Mouse (Mus musculus) cerebellum, adult 11 months (tissue): ENCODE measurements around the gene Gys2.

Experiments used
- DNase-seq: peaks from one replicate; pipeline ENCODE4 v3.0.0; 2022

Gys2 gene

GRCm38 (mm10) chr6:142455314-142455996 lies 17.5 kb downstream of the Gys2 start:
- no peak for DNase-seq

DNA sequence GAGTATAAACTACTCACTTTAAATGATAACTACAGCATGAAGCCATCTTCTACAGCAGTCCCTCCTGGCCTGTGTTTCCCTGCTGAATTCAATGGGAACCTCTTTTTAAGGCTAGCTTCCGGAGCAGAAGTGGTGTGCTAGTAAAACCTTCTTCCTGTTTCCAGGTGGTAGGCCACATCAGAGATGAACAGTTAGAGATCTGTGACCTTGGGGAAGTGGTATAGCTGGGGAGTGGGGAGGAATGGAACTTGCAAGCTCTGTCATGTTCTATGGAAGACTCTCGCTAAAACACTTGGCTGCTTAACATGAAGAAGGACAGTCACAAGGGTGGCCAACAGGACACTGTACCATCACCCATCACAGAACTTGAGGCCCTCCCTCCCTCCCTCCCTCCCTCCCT lies 19.6 kb downstream of the Gys2 start:
- no peak for DNase-seq

DNA sequence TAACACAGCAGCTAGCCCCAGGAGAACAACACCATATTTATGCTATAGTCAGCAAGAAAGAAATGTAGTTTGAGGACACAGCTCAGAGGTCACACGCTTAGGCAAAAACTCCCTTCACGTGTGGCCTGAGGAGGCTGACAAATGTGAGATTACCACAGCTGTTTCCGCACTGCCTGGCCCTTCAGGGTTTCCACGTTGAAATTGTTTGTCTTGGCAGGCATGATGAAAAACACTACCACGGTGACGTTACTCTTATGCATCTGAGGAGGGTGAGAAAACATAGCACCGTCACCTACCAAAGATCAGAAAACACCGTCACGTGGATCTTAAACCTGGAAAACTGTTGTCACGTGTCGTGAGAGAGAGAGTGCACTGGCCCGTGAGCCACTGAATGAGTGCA lies 21.5 kb downstream of the Gys2 start:
- DNase-seq, result no peak

DNA sequence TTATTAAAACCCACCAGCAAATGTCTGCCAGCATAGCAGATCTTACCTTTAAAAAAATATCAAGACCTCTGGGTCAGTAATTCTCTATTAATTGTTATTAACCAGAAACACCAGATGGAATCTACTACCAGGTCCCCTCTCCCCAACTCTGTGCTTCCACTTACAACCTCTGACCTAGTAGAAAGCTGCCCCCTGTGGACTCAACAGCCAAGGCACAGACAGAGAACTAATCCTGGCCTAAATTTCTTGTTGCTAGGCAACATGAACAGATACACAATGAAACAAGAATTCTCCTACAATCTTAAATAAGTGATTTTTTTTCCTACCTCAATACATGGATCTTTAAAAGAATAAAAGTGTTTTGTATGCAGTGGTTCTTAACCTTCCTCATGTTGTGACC lies 43.8 kb downstream of the Gys2 start:
- DNase-seq, result no peak

DNA sequence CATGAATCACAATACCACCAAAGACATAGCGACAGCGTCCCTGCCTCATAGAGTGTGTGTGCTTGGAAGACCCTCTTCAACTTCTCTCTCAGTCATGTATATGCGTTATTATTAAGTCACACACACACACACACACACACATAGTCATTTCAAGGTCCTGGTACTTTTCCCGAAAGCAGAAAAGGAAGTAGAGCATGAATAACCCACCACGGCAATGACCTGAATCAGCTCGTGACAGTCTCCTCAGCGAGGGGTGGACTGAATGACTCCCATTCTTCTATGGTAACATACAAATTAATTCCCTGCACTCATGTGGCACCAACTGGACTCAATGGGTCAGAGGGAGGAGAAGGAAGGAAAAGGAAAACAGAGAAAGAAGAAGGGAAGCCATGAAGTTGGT lies 47.9 kb downstream of the Gys2 start:
- DNase-seq, result no peak

DNA sequence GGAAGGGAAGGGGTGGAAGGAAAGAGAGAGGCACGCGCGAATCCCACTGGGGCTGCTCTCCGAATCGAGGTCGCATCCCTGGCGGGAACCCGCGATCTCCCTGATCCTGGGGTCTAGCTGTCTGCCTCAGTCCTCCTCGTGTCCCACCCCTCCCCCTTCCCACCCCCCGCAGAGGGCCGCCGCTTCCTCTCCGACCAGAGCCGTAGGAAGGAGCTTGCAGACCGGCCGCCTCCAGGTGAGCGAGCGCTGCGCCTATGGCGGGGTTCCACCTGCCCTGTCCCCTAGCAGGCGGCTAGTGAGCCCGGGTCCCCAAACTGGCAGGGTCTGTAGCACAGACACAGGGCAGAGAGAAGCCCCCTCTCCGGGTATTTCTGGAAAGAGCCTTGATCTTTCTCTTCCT lies 58.3 kb downstream of the Gys2 start:
- DNase-seq, result no peak

GRCm38 (mm10) chr6:142413845-142414244 lies 59.1 kb downstream of the Gys2 start:
- DNase-seq, result no peak

- no peak for DNase-seq
Measured at GRCm38 (mm10) chr6:142412906-142413491, 59.9 kb downstream of the Gys2 start, which contains the start of gene Spx. TSS of gene Spx (plus strand) at chr6:142413441.

DNA sequence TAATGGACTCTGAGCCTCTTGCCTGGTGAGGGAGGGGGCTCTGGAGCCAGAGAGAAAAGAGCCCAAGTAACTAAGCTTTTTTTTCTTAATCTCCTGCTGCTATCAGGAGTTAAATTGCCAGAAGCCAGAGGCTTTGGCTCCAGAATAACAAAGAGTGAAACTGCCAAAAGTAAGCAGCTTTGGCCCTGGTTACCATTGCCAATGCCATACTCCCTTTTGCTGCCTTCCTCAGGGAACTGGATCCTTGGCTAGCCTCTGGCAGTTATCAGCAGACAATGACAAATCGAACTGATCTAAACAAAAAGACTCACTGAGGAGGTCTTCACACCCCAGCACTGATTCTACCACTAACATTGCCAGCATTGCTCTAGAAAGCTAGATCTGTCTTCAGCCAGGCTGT lies 61.8 kb downstream of the Gys2 start:
- no peak for DNase-seq

- no peak for DNase-seq
Measured at GRCm38 (mm10) chr6:142395756-142396155, 77.2 kb downstream of the Gys2 start.

DNA sequence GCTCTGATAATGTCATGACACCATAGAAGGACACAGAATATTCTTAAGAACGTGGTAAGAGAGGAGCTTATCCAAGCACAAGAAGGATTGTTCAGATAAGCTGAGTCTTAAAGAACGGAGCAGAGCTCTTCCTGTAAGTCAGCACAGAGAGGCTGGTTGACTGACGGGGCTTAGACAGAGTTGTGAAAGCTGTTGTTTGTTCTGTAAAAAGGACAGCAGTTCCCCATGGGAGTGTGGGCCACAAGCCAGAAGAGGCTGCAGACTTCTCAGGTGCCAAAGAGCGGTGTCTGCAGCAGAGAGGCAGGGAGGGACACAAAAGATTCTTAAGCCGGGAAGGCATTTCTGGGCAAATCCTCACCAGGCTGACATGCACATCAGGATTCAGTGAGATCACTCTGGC lies 78.2 kb downstream of the Gys2 start:
- no peak for DNase-seq

DNA sequence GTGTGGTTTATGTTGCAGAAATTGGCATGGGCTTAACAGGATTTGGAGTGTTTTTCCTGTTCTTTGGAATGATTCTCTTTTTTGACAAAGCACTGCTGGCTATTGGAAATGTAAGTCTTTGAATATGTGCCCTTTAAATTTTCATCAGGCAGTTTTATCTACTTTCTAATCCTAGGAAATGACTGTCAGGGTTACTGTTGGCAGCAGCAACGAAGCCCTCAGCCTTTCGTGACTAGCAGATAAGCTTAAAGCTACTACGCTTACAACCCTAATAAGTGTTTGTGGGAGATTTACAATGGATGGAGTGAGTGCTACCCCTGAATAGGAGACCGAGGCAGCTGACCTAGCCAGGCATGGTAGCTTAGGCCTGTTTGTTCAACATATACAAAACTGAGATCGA lies 80.6 kb downstream of the Gys2 start:
- no peak for DNase-seq

GRCm38 (mm10) chr6:142389101-142389500 lies 83.8 kb downstream of the Gys2 start:
- no peak for DNase-seq

DNA sequence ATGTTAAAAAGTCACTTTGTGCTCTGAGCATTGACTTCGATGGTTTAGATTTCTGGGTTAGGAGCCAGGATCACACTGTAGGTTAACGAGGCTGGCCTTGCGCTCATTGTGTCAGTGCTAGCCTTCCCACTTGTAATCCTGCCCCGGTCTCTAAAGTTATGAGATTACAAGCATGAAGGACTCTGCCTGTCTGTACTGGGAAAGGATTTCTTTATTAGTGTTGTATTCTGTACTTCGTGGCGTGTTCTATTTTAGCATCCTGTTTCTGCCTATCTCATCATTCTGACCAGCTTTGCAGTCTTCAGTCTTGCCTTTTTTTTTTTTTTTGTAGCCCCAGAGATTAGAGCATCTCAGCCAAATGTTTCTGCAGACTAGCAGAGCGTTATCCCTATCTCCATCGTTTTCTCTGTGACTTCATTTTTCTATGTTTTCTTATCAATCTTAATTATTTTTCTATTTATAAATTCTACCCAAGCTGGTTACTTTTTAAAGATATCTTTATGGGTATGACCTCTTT lies 85.1 kb downstream of the Gys2 start:
- DNase-seq, result no peak

GRCm38 (mm10) chr6:142387011-142387754 lies 85.7 kb downstream of the Gys2 start, which contains the start of the genes Recql and Golt1b:
TSS of gene Recql (minus strand) at chr6:142387087.
TSS of gene Golt1b (plus strand) at chr6:142387221.
- DNase-seq, result peak; percentile 98

DNA sequence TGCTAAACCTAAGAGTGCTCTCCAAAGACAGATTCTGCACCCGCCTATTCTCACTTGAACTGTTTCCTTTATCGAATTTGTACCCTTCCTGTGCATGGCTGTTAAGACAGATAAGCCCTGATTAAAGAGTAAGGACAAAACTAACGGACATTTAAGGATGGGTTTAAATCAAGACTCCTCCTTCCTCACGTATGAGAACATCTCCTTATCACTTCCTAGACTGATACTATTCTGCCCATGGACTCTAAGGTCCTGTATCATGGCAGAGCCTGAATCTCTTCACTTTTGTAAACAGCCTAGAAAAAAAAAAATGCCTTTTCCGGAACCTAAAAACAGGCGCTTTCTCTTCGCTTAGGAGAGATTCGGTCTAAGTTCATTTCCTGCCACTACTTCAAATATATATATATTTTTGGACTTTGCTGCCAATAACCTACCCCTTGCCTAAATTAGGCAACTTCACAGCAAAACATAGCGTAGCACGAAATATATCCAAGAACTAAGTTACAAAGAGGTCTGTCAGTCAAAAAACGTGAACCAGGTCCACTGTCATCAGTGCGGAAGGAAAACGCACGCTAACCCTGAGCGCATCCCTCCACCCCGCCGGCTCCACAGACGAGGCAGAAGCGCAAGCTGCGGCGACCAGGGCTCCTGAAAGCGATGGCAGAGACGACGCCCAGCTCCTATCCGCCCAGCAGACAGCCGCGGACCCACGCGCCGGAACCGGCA lies 86.5 kb downstream of the Gys2 start:
- no peak for DNase-seq

- no peak for DNase-seq
Measured at GRCm38 (mm10) chr6:142384521-142384920, 88.4 kb downstream of the Gys2 start.

GRCm38 (mm10) chr6:142381615-142382014 lies 91.3 kb downstream of the Gys2 start:
- no peak for DNase-seq

- DNase-seq, result no peak
Measured at GRCm38 (mm10) chr6:142379961-142380360, 92.9 kb downstream of the Gys2 start.

DNA sequence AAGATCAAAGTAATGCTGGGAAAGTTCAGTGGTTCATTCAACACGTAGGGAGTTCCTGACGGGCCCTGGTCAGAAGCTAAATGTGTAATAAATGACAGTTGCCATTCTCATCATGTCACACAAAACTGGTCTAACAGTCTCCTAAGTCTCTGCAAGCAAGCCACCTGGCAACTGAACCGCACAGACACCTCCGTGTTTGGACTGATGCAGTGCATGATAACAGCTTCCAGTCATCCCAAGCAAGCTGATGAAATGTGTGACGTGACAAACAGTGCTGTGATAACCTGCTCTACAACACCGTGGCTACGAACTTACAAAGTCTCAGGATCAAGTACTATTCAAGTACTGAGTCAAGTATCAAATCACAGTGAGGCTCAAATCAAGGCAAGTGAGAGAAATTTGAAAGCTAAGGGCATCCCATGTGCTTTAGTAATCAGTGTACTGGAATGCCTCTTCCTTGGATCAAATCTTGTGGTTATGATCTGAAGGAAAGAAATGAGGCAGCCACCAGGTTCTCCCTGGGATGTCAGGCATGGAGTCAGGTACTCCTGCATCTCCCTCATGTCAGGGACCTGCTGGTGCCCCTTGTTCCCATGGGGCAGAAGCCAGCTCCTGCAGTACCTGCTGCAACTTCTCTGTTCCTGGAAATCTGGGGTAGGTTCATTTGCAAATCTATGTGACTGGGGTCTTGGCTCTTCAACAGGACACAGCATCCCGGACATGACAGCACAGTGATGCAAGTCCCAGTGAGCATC lies 94.2 kb downstream of the Gys2 start:
- DNase-seq, result no peak

- no peak for DNase-seq
Measured at GRCm38 (mm10) chr6:142377081-142377480, 95.8 kb downstream of the Gys2 start.
